Mouse (Mus musculus) left cerebral cortex, adult 2 months (tissue): Measurements from ENCODE around the gene Kcnn1. TPM values are rescaled to one million over a fixed set of nuclear protein-coding genes. Genes with fewer than 3 reads are reported as not detected.

Source experiments
- DNase-seq, 2 experiments: peaks; one replicate each; pipeline ENCODE4 v3.0.0; 2021 to 2022; ENCODE audit warnings: low spot score in 2 of 2, mixed read lengths in 1 of 2; ENCODE audit errors: extremely low spot score in 1 of 2
- H3K27ac ChIP-seq: fragments of 200-600 bp; 2 replicates; pipeline ENCODE4 v1.8.1; 2022
- H3K4me3 ChIP-seq: fragments of 200-600 bp; 2 replicates; pipeline ENCODE4 v1.8.1; 2022
- CTCF ChIP-seq: fragments of 200-600 bp; IDR thresholded peaks from 2 replicates; pipeline ENCODE4 v1.8.1; 2022; ENCODE audit warnings: antibody characterized with exemption, mild to moderate bottlenecking, moderate library complexity
- intact Hi-C: fragments of 180-260 bp; cut with DNase I; formaldehyde crosslinking; loops from one replicate; pipeline ENCODE4 v1.15.1; 2025
- microRNA-seq, 2 experiments: library from miRNA; unstranded; fragments of <30 nt; microRNA quantifications; one replicate each; pipeline ENCODE4 v1.2.0; 2021
- total RNA-seq, 2 experiments: library from RNA; stranded (reverse); gene quantifications; 2 replicates each; pipeline ENCODE4 v1.2.3; 2021

Kcnn1 gene
- total RNA-seq, 2 experiments from 2014 or later, result 20.0 to 20.4 TPM

DNA sequence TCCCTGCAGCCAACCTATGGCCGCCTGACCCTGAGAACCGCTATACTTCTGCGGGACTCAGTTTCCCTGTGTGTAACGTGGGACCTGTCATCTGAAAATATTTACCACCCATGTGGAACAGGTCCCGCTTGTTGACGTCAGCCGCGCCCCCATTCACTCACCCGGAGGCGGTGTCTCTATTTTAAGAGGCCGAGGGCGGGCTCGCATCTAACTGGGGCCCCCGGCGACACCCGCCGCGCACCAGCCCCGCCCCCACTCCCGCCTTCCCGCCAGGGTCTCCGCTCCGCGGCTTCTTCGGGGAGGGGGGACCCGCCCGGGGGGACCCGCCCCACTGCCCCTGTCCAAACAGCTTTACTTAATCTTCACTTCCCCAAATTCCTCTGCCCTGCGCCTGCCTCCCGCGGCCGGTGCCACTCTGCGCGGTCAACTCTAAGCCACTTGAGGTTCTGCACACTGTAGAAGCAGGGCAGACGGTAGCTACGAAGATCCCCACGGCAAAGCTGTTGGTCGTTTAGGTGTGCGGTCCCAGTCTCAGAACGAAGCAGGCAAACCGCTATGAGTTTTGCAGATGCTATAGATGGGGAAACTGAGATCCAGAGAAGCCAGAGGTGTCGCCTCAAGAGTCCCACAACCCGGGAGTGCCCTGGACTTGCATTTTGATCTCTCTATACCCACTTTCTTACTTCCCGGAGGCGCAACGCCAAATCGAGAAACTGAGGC is 59.1 kb downstream of the Kcnn1 start:
- peak; percentile 78 to 87 for DNase-seq

DNA sequence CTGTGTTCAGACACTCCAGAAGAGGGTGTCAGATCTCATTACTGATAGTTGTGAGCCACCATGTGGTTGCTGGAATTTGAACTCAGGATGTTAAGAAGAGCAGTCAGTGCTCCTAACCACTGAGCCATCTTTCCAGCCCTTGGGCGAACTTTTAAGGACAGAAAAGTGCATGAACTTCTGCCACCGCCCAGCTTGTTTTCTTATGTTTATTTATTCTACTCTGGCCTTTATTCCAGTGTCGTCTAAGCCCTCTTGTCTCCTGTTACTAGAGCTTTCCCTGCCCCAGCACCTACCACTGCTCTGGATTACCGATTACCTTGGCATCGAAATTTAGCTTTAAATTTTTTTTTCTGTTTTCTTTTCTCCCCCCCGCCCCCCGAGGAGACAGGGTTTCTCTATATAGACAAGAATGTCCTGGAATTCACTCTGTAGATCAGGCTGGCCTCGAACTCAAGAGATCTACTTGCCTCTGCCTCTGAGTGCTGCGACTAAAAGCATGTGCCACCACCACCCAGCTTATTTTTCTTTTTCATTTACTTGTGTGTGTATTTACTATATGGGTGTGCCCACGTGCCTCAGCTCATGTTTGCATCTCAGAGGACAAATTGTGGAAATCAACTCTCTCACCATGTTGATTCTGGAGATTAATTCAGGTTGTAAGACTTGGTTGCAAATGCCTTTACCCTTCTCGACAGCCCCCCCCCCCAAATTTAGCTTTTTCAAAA is 60.1 kb downstream of the Kcnn1 start:
- Histone ChIP-seq H3K27ac (peak overlapping the region; percentile 90), H3K4me3 (peak overlapping the region; percentile 72)
- no peak; the same call in 1 of the 2 replicates for TF ChIP-seq CTCF
- intact Hi-C loops, result no loop called here
- DNase-seq, result no peak

More for the DNA sequence above, 59.1 kb downstream of the Kcnn1 start:
- Histone ChIP-seq H3K4me3 (peak overlapping the region; percentile 72), H3K27ac (peak overlapping the region; percentile 90)
- intact Hi-C loops, result loop anchor here (2.0 kb wide), 1 partner anchor 35 kb away; the partner anchor contains the start of gene Arrdc2
- no peak for TF ChIP-seq CTCF

DNA sequence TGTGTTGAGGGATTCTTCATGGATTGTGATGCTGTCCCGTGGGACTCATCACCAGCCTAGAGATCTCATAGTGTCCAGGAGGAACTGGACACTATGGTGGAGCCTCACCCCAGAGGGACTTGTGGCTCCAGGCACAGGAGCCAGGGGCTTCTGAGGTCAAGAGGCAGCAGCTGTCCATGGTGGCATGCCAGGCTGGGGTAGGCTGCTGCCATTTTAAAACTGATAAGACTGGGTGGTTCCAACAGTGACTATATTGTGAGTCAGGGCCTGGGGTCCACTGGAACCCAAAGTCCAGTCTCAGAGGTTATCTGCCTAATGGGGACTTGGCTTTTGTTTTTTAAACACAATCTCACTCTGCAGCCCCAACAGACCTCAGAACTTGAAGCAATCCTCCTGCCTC is 61.2 kb downstream of the Kcnn1 start:
- DNase-seq, result no peak
- Histone ChIP-seq H3K27ac (peak overlapping the region; percentile 90), H3K4me3 (no peak overlapping the region; the same call in 1 of the 2 replicates)
- intact Hi-C loops, result no loop called here
- TF ChIP-seq CTCF, result no peak

DNA sequence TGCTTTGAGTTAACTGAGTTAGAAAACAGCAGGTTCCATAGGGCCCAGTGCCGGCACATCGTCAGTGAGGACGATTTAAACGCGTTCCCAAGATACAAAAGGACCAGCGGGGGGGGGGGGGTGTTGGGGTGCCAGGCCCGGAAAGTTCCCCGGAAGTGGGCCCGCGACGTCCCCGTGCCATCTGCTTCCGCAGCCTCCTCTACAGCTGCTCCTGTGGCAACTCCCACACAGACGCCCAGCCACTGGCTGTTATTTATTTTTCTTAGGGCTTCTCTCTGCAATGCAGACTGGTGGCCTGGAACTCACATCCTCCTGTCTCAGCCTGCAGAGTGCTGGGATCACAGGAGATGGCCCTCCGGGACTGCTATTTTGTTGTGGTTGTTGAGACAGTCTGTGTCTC is 61.9 kb downstream of the Kcnn1 start:
- intact Hi-C loops, result no loop called here
- DNase-seq, result peak; percentile 75 to 86
- TF ChIP-seq CTCF, result no peak
- H3K27ac ChIP-seq, result peak overlapping the region; percentile 90
- 0 out of 2 replicates have a peak overlapping the region, but pooled peaks have one; percentile 3 for H3K4me3 ChIP-seq

DNA sequence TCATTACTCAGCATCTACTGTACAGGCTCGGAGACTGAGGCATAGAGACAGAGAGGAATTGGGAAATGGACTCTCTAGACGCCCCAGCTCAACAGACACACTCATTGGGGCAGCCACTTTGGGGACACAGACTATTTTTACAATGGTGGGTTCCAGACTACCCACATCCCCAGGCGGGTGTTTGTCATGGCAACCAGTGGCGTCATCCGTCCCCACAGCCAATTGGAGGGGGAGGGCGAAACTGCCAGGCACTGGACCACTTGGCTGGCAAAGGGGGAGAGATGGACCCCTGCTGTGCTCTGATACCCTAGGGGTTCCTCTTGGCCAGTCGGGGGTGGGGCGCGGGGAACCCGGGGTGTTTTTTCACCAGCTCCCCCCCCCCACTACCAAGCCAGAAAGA is 62.4 kb downstream of the Kcnn1 start:
- Histone ChIP-seq H3K4me3 (0 out of 2 replicates have a peak overlapping the region, but pooled peaks have one; percentile 3), H3K27ac (peak overlapping the region; percentile 90)
- no peak for TF ChIP-seq CTCF
- DNase-seq, result peak; percentile 61 to 79
- intact Hi-C loops, result no loop called here

DNA sequence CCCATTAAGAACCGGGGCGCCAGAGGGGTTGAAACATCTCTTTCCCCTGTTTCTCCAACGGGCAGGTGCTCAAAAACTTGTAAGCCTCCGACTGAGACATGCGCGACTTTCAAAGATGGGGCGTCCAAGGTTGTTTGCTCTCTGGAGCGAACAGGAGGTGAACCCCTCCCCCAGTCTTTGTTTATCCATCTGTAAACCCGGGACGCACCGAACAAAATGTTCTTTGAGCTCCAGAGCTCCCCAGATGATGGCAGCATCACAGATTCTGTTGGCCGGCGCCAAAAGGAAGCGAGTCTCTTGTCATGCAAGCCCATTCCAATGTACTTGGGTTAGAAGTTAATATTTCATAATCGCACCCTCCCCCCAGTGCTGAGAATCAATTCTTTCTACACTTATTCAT is 64.8 kb downstream of the Kcnn1 start:
- no peak for DNase-seq
- peak overlapping the region; percentile 88 for H3K27ac ChIP-seq

DNA sequence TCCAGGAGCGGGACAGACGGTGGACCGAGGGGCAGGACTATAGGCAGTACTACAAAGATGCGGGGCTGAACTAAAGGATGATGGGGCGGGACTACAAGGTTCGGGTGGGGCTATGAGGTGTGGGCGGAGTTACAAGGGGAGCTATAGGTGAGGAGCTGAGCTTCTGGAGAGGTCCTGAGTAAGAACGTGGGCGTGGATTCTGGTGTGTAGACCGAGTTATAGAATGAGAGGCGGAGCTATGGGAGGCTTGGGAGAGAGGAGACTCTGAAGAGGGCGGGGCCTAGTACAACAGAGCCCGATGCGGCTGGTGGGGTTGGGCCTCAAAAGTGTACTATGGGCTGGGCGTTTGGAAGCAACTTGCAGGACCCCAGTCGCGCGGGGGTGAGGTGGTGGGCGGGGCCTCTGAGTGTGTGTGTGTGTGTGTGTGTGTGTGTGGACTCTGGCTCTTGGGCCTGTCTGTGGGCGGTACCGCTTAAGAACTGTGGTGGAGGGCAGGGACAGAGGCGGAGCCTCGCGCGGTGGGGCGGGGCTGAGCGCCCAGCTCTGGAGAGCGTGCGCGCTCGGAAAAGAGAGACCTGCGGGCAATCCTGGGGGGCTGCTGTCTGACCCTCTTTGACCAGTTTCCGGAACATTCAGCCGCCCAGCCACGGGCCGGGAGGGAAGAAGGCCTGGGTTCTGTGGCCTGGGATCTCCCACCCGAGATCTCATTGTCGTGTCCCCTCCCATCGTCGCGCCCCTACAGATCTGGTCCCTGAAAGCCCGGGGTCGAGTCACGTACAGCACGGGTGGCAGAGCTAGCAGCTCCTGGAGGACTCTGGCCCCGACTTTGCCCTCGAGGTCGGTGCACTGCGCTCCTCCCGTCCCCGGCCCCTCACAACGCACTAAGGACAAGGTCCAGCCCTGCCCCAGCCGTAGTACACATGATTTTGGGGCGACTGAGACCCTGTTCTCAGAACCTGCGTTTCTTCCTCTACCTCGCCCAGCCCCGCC is 65.7 kb downstream of the Kcnn1 start:
- Histone ChIP-seq H3K27ac (peak overlapping the region; percentile 88), H3K4me3 (peak overlapping the region; percentile 67)
- TF ChIP-seq CTCF, result no peak
- peak; percentile 83 to 88 for DNase-seq
- intact Hi-C loops, result no loop called here

More for the DNA sequence above, 64.8 kb downstream of the Kcnn1 start:
- TF ChIP-seq CTCF, result no peak; the same call in 1 of the 2 replicates
- peak overlapping the region; percentile 67 for H3K4me3 ChIP-seq
- intact Hi-C loops, result no loop called here

DNA sequence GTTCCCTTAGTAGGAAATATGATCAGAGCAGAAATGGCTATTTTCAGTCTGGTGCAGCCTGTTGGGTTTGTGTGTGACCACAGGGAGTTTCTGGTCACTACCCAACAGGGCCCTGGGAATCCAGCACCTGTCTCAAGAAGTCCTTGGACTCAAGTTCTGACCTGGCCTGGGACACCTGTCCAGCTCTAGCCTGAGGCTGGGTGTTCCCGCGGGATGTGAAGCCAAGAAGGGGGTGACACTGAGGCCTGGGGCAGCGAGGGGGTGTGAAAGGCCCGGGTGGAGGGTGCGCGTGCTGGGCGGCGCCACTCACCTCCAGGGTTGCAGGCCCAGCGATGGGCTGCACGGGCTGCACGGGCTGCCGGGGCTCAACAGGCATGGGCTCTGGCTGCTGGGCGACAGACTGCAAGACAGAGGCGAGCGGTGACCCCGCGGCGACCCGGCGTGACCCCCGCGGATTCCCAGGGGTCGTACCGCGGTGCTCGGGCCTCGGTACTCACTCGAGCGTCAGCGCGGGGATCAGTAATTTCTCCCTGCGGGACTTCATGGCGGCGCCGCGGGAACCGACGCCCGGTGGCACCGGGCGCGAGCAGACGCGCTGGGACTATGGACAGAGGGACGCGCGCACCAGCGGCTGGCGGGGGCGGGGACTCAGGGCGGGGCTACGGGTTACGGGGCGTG is 66.5 kb downstream of the Kcnn1 start:
- Histone ChIP-seq H3K4me3 (peak overlapping the region; percentile 67), H3K27ac (peak overlapping the region; percentile 70)
- peak in 1 of 2 experiments; percentile 50 for DNase-seq
- intact Hi-C loops, result no loop called here
- TF ChIP-seq CTCF, result no peak

DNA sequence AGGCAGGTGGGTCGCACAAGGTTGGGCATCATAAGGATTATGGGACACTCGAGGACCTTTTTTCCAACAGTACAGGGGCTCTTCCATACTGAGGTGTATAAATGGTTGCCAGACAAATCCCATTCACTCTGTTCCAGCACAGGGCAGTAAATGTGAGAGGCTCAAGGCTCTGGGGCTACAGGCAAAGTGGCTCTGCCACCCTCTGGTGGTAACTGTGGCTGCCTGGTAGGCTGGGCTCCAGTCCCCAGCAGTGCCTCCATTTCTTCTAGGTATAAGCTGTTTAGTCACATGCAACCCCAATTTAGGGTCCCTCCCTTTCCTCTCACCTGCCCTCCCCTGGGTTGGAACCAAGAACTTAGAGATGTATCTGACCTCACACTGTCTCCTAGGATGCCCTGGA is 67.7 kb downstream of the Kcnn1 start:
- no peak for DNase-seq
- H3K4me3 ChIP-seq, result no peak overlapping the region
- 0 out of 2 replicates have a peak overlapping the region, but pooled peaks have one; percentile 11 for H3K27ac ChIP-seq
- TF ChIP-seq CTCF, result peak; percentile 36
- intact Hi-C loops, result no loop called here

DNA sequence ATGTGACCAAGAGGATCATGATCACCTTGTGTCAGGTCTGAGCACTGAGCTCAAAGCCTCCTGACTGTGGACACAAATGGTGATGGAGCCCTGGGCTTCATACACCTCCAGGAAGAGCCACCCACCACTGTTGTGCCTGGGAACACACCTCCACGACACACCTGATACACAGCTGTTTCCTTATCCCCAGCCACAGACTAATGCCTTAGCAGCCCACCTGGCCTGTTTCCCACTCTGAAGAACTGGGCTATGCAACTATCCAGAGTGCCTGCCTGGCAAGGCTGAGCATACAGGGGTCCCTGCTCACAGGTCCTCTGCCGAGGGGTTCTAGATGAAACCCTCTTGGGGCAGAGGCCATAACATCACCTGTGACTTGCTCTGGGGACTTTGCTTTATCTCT is 68.8 kb downstream of the Kcnn1 start:
- no peak for DNase-seq
- H3K27ac ChIP-seq, result no peak overlapping the region; the same call in 1 of the 2 replicates
- intact Hi-C loops, result no loop called here
- TF ChIP-seq CTCF, result no peak
- H3K4me3 ChIP-seq, result no peak overlapping the region

DNA sequence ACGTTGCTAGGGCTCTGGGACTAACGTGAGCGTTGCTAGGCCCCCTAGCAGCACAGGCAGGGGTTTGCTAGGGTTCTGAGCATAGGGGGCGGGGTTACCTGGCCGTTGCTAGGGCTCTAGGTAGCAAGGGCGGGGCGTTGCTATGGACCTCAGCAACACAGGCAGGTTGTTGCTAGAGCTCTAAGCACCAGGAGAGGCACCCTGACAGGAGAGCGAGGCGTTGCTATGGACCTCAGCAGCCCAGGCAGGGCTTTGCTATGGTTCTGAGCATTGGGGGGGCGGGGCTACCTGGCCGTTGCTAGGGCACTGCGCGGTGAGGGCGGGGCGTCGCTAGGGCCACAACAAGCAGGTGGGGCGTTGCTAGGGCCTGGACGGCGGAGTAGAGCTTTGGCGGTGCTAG is 70.4 kb downstream of the Kcnn1 start:
- intact Hi-C loops, result no loop called here
- Histone ChIP-seq H3K4me3 (peak overlapping the region; percentile 85), H3K27ac (peak overlapping the region; percentile 64)
- DNase-seq, result peak in 1 of 2 experiments; percentile 70
- no peak for TF ChIP-seq CTCF

Small RNA genes within 50 kb of the gene (microRNA-seq; reads per million reads assigned to microRNA genes)
- gene Mir7067, result 0.73 to 3.3 reads per million in 2 experiments
- 8.1 to 12.2 reads per million in 2 experiments for gene Mir7240

Other genes with a start within 250 kb of the Kcnn1 start
- under 1 TPM; 0.70 to 0.96 TPM for gene Lrrc25, start 247.1 kb downstream of the Kcnn1 start, total RNA-seq
- not detected for gene Gdf15, start 230.8 kb downstream of the Kcnn1 start, total RNA-seq
- 10 to 100 TPM; 15.5 to 17.5 TPM for gene Pgpep1, start 202.9 kb downstream of the Kcnn1 start, total RNA-seq
- gene Lsm4, start 190.0 kb downstream of the Kcnn1 start, total RNA-seq, result 10 to 100 TPM; 62.1 to 62.9 TPM
- 100 to 1,000 TPM; 247 to 264 TPM for gene Jund, start 164.3 kb downstream of the Kcnn1 start, total RNA-seq
- gene Iqcn, start 159.8 kb downstream of the Kcnn1 start, total RNA-seq, result under 1 TPM; 0.16 to 0.21 TPM
- gene Gm3336, start 144.7 kb downstream of the Kcnn1 start, total RNA-seq, result not detected
- gene Pde4c, start 139.5 kb downstream of the Kcnn1 start, total RNA-seq, result 1 to 10 TPM; 1.9 to 3.0 TPM
- 100 to 1,000 TPM; 808 to 835 TPM for gene Rab3a, start 108.6 kb downstream of the Kcnn1 start, total RNA-seq
- 10 to 100 TPM; 33.3 to 35.7 TPM for gene Mpv17l2, start 102.3 kb downstream of the Kcnn1 start, total RNA-seq
- gene Pik3r2, start 86.5 kb downstream of the Kcnn1 start, total RNA-seq, result 100 to 1,000 TPM; 159 to 160 TPM
- gene Mast3, start 58.2 kb downstream of the Kcnn1 start, total RNA-seq, result 100 to 1,000 TPM; 369 to 386 TPM
- gene Il12rb1, start 54.8 kb downstream of the Kcnn1 start, total RNA-seq, result under 1 TPM; 0.77 to 0.82 TPM
- 10 to 100 TPM; 19.5 to 20.7 TPM for gene Arrdc2, start 23.5 kb downstream of the Kcnn1 start, total RNA-seq
- gene Ccdc124, start 10.7 kb upstream of the Kcnn1 start, total RNA-seq, result 10 to 100 TPM; 94.8 to 99.0 TPM
- 10 to 100 TPM in 1 of 2 experiments, 1 to 10 TPM in 1; 9.9 to 10.3 TPM for gene Slc5a5, start 29.5 kb upstream of the Kcnn1 start, total RNA-seq
- 100 to 1,000 TPM; 588 to 633 TPM for gene Rpl18a, start 34.2 kb upstream of the Kcnn1 start, total RNA-seq
- 10 to 100 TPM; 80.4 to 95.7 TPM for gene Map1s, start 42.7 kb upstream of the Kcnn1 start, total RNA-seq